Mouse (Mus musculus) G1E (cell line): ENCODE measurements at regions not wholly inside any gene's neighbourhood (a gene's known extent, or its start where the extent isn't known, plus 50 kb on each side); places are given as distances from the start of the nearest gene placed in this dataset.

Source experiments
- CTCF ChIP-seq: IDR thresholded peaks from 2 replicates; pipeline ENCODE4 v1.5.1; 2012; ENCODE audit warnings: low read depth, low read length, inconsistent platforms, mixed read lengths
- GATA1 ChIP-seq: IDR thresholded peaks from 2 replicates; pipeline ENCODE4 v1.6.1; 2012; ENCODE audit warnings: borderline replicate concordance, low read length, inconsistent platforms, mixed read lengths
- GATA2 ChIP-seq: IDR thresholded peaks from 2 replicates; pipeline ENCODE4 v1.6.1; 2012; ENCODE audit warnings: low read depth, low read length, inconsistent platforms, borderline replicate concordance
- POLR2AphosphoS5 ChIP-seq: IDR thresholded peaks from 2 replicates; pipeline ENCODE4 v1.6.1; 2012; ENCODE audit warnings: low read depth, low read length, inconsistent platforms; ENCODE audit not compliant: insufficient replicate concordance
- TAL1 ChIP-seq: conservative IDR thresholded peaks from 2 replicates; pipeline ENCODE4 v1.6.1; 2012; ENCODE audit warnings: low read depth, low read length, inconsistent platforms, mixed read lengths

- TF ChIP-seq CTCF (no peak), POLR2AphosphoS5 (no peak), GATA1 (no peak), TAL1 (no peak), GATA2 (no peak)
These were observed 121.5 kb upstream of the Ccnh start for GRCm38 (mm10) chr13:85067551-85068283.
